Mouse (Mus musculus) midbrain, postnatal 0 days (tissue): ENCODE results near the gene Lhfpl2. TPM values are rescaled to one million over a fixed set of nuclear protein-coding genes. Genes with fewer than 3 reads are reported as not detected.

ENCODE experiments used
- ATAC-seq: fragments of 200-750 bp; cut with Nextera tagmentation; 2 replicates; pipeline ENCODE4 v1.8.0; 2017; ENCODE audit warnings: moderate number of reproducible peaks, mild to moderate bottlenecking, moderate TSS enrichment, moderate library complexity; ENCODE audit not compliant: low FRiP score
- DNase-seq: peaks from one replicate; pipeline ENCODE4 v3.0.0-alpha.2; 2015; ENCODE audit warnings: low spot score
- H3K27ac ChIP-seq: fragments of 300-500 bp; sonication (generic); 2 replicates; pipeline ENCODE4 v1.5.1; 2014; ENCODE audit warnings: low read depth, mild to moderate bottlenecking, low read length, mixed read lengths
- H3K27me3 ChIP-seq: fragments of 300-500 bp; sonication (generic); 2 replicates; pipeline ENCODE4 v1.6.1; 2014; ENCODE audit warnings: low read length, control low read depth, mixed read lengths; ENCODE audit not compliant: insufficient read depth
- H3K36me3 ChIP-seq: fragments of 300-500 bp; sonication (generic); 2 replicates; pipeline ENCODE4 v1.6.1; 2014; ENCODE audit warnings: low read length, control low read depth, mixed read lengths; ENCODE audit not compliant: insufficient read depth
- H3K4me1 ChIP-seq: fragments of 300-500 bp; sonication (generic); 2 replicates; pipeline ENCODE4 v1.6.1; 2014; ENCODE audit warnings: mild to moderate bottlenecking, control low read depth, antibody characterized with exemption, low read length, mixed read lengths; ENCODE audit not compliant: insufficient read depth
- H3K4me2 ChIP-seq: fragments of 300-500 bp; sonication (generic); 2 replicates; pipeline ENCODE4 v1.6.1; 2014; ENCODE audit warnings: low read depth, mild to moderate bottlenecking, low read length, mixed read lengths; ENCODE audit not compliant: poor library complexity, severe bottlenecking
- H3K4me3 ChIP-seq: fragments of 300-500 bp; sonication (generic); 2 replicates; pipeline ENCODE4 v1.5.1; 2014; ENCODE audit warnings: low read depth, mild to moderate bottlenecking, low read length, moderate library complexity
- H3K9ac ChIP-seq: fragments of 300-500 bp; sonication (generic); replicated peaks from 2 replicates; pipeline ENCODE4 v1.6.1; 2014; ENCODE audit warnings: mild to moderate bottlenecking, low read length, moderate library complexity, mixed read lengths; ENCODE audit not compliant: poor library complexity, severe bottlenecking
- H3K9me3 ChIP-seq: fragments of 300-500 bp; sonication (generic); 2 replicates; pipeline ENCODE4 v1.6.1; 2016; ENCODE audit warnings: low read length, control low read depth
- CTCF ChIP-seq: IDR thresholded peaks from 2 replicates; pipeline ENCODE4 v1.5.1; 2016; ENCODE audit warnings: antibody characterized with exemption, mild to moderate bottlenecking
- WGBS: fragments of 180-500 bp; shearing (Covaris S2); extraction: QIAGEN DNeasy Blood & Tissue Kit; methylation state at CpG from one replicate; pipeline ENCODE4 v1.1.7; 2014; 5-methylcytosine and 5-hydroxymethylcytosine counted together
- polyA plus RNA-seq: library from polyadenylated mRNA; unstranded; fragments of >200 nt; fragmentation: Nextera tagmentation; extraction: Ambion mirVana; gene quantifications from 2 replicates; pipeline ENCODE4 v1.2.1, GENCODE M21; 2015
- total RNA-seq: library from RNA; depleted of rRNA; stranded (reverse); fragments of >200 nt; gene quantifications from 2 replicates; pipeline ENCODE4 v1.2.3, GENCODE M21; 2014

The Lhfpl2 gene
- total and polyA plus RNA-seq, 2 experiments from 2014 or later = 10.7 to 23.9 TPM

GRCm38 (mm10) chr13:94149006-94149405 is 91.4 kb downstream of the Lhfpl2 start:
- ATAC-seq = no peak
- H3K27ac ChIP-seq = no peak overlapping the region
- H3K36me3 ChIP-seq = no peaks in the 10 kb centered on the region
- no peaks in the 10 kb centered on the region for H3K9me3 ChIP-seq
- no peaks in the 10 kb centered on the region for H3K27me3 ChIP-seq
- TF ChIP-seq CTCF = no peak
- no peaks in the 10 kb centered on the region for H3K4me1 ChIP-seq
- no peak overlapping the region for H3K9ac ChIP-seq
- DNase-seq = no peak
- H3K4me2 ChIP-seq = no peak overlapping the region
- no peak overlapping the region for H3K4me3 ChIP-seq
- 88% methylated on average over 5 of the region's 5 CpGs for WGBS

- Histone ChIP-seq H3K9me3 (no peaks in the 10 kb centered on the region), H3K4me3 (no peak overlapping the region), H3K9ac (no peak overlapping the region), H3K27me3 (no peaks in the 10 kb centered on the region), H3K4me1 (no peaks in the 10 kb centered on the region), H3K27ac (no peak overlapping the region), H3K4me2 (no peak overlapping the region), H3K36me3 (no peaks in the 10 kb centered on the region)
- ATAC-seq (no peak), DNase-seq (no peak)
- no peak for TF ChIP-seq CTCF
- 91% methylated on average over 8 of the region's 8 CpGs for WGBS
These were observed 92.2 kb downstream of the Lhfpl2 start for GRCm38 (mm10) chr13:94149781-94150180.

GRCm38 (mm10) chr13:94151308-94151707 is 93.7 kb downstream of the Lhfpl2 start:
- Histone ChIP-seq H3K36me3 (no peaks in the 10 kb centered on the region), H3K27ac (no peak overlapping the region), H3K4me3 (no peak overlapping the region), H3K27me3 (no peaks in the 10 kb centered on the region), H3K4me1 (no peaks in the 10 kb centered on the region), H3K9me3 (no peaks in the 10 kb centered on the region), H3K9ac (no peak overlapping the region), H3K4me2 (no peak overlapping the region)
- ATAC-seq = no peak
- WGBS = 56% methylated on average over 4 of the region's 4 CpGs
- no peak for DNase-seq
- TF ChIP-seq CTCF = no peak

GRCm38 (mm10) chr13:94152836-94153235 is 95.2 kb downstream of the Lhfpl2 start:
- WGBS = 96% methylated on average over 10 of the region's 10 CpGs
- Histone ChIP-seq H3K4me2 (no peak overlapping the region), H3K36me3 (no peaks in the 10 kb centered on the region), H3K4me1 (no peaks in the 10 kb centered on the region), H3K9ac (no peak overlapping the region), H3K9me3 (no peaks in the 10 kb centered on the region), H3K27ac (no peak overlapping the region), H3K4me3 (no peak overlapping the region), H3K27me3 (no peaks in the 10 kb centered on the region)
- TF ChIP-seq CTCF = no peak
- no peak for DNase-seq
- no peak for ATAC-seq

- no peak overlapping the region for H3K27ac ChIP-seq
- no peaks in the 10 kb centered on the region for H3K27me3 ChIP-seq
- no peaks in the 10 kb centered on the region for H3K9me3 ChIP-seq
- 86% methylated on average over 6 of the region's 6 CpGs for WGBS
- no peak overlapping the region for H3K9ac ChIP-seq
- TF ChIP-seq CTCF = no peak
- DNase-seq = no peak
- no peak overlapping the region for H3K4me3 ChIP-seq
- no peaks in the 10 kb centered on the region for H3K36me3 ChIP-seq
- H3K4me2 ChIP-seq = no peak overlapping the region
- ATAC-seq = no peak
- no peaks in the 10 kb centered on the region for H3K4me1 ChIP-seq
These were observed 96.1 kb downstream of the Lhfpl2 start for GRCm38 (mm10) chr13:94153658-94154057.

- WGBS = 92% methylated on average over 15 of the region's 15 CpGs
- TF ChIP-seq CTCF = no peak
- H3K27ac ChIP-seq = no peak overlapping the region
- H3K36me3 ChIP-seq = no peaks in the 10 kb centered on the region
- H3K9ac ChIP-seq = no peak overlapping the region
- DNase-seq = no peak
- no peak overlapping the region for H3K4me3 ChIP-seq
- H3K27me3 ChIP-seq = no peaks in the 10 kb centered on the region
- no peak for ATAC-seq
- no peaks in the 10 kb centered on the region for H3K4me1 ChIP-seq
- no peak overlapping the region for H3K4me2 ChIP-seq
- H3K9me3 ChIP-seq = no peaks in the 10 kb centered on the region
These were observed 97.1 kb downstream of the Lhfpl2 start for GRCm38 (mm10) chr13:94154512-94155296.
